Comparison of ENCODE assay signal across 28 mouse cellular contexts in genomic region chr9:10448987-10449563, GRCm38 (mm10).
DNase-seq lines count a peak whose midpoint lies in the region; ATAC-seq and TF ChIP-seq lines count a peak whose summit lies in the region.
"Had no signal": no experiment of that assay in that cellular context is flagged by ENCODE, and none has a peak within 500 bp of the region (broad histone marks: within the 10 kb centered on the region; RNA-seq: fewer than 3 reads in every experiment).

No protein-coding gene starts in this region.

- no peak for TF ChIP-seq CTCF in brain, embryonic 14.5 days (IDR thresholded peaks at IDR 0.05; ENCODE audit: borderline replicate concordance, extremely low read depth, insufficient read depth, insufficient read length)

- DNase-seq in hindbrain, embryonic 11.5 days (ENCODE audit: low spot score), result no peak
- DNase-seq in hindbrain, embryonic 10.5 days (ENCODE audit: low spot score), result no peak
- no peak for DNase-seq in neural tube, embryonic 11.5 days (ENCODE audit: low spot score)
- peak; percentile 32 for DNase-seq in brain, embryonic 14.5 days (ENCODE audit: low read depth)
- DNase-seq in heart, postnatal 4 days, result no peak
- no peak for DNase-seq in gastrocnemius, postnatal 10 days
- DNase-seq: adrenal gland, adult 8-10 months; B cell, adult 2 months; cerebellum, adult 18-20 months; cerebellum, postnatal 25 days; heart, adult 11 months; kidney, adult 2 months; liver; lung, postnatal 36 days; right cerebral cortex, adult 18-20 months; right cerebral cortex, postnatal 4 days; thymus, postnatal 14 days had no signal

- peak; percentile 43; the same call in 1 of the 2 replicates for ATAC-seq in hindbrain, embryonic 11.5 days (ENCODE audit: low FRiP score)
- peak; percentile 58 for ATAC-seq in neural tube, embryonic 11.5 days (ENCODE audit: insufficient read depth, low FRiP score, low TSS enrichment)
- ATAC-seq in neural tube, embryonic 15.5 days (ENCODE audit: low FRiP score), result no peak

- no peaks in the 10 kb centered on the region for H3K4me1 ChIP-seq in hindbrain, embryonic 11.5 days (replicated peaks; ENCODE audit: control insufficient read depth, insufficient read depth, low read length)
- peaks cover 13% of the 10 kb centered on the region for H3K4me1 ChIP-seq in hindbrain, embryonic 10.5 days (replicated peaks)
- H3K4me1 ChIP-seq in neural tube, embryonic 11.5 days (ENCODE audit: control insufficient read depth, insufficient read depth, low read length), result no peaks in the 10 kb centered on the region
- no peaks in the 10 kb centered on the region; the same call in 1 of the 2 replicates for H3K4me1 ChIP-seq in neural tube, embryonic 15.5 days
- H3K4me1 ChIP-seq: hindbrain, embryonic 15.5 days; limb, embryonic 10.5 days; liver, embryonic 15.5 days; lung, embryonic 15.5 days; megakaryocyte, embryonic 14.5 days had no signal

- no peak overlapping the region for H3K4me3 ChIP-seq in hindbrain, embryonic 11.5 days (ENCODE audit: low read depth, low read length)
- no peak overlapping the region for H3K4me3 ChIP-seq in hindbrain, embryonic 10.5 days
- no peak overlapping the region for H3K4me3 ChIP-seq in neural tube, embryonic 11.5 days (ENCODE audit: low read depth, low read length)
- no peak overlapping the region for H3K4me3 ChIP-seq in neural tube, embryonic 15.5 days (replicated peaks)
- H3K4me3 ChIP-seq: embryonic facial prominence, embryonic 10.5 days; hindbrain, embryonic 15.5 days; left cerebral cortex, adult 2 months; limb, embryonic 10.5 days; liver, embryonic 15.5 days; lung, embryonic 15.5 days; megakaryocyte, embryonic 14.5 days; myocyte had no signal

- H3K9me3 ChIP-seq in hindbrain, embryonic 11.5 days (ENCODE audit: control insufficient read depth, low read length), result no peaks in the 10 kb centered on the region
- no peaks in the 10 kb centered on the region for H3K9me3 ChIP-seq in hindbrain, embryonic 10.5 days
- H3K9me3 ChIP-seq in neural tube, embryonic 11.5 days (ENCODE audit: control insufficient read depth, low read length), result no peaks in the 10 kb centered on the region
- no peaks in the 10 kb centered on the region for H3K9me3 ChIP-seq in neural tube, embryonic 15.5 days (replicated peaks)
- H3K9me3 ChIP-seq: embryonic facial prominence, embryonic 10.5 days; hindbrain, embryonic 15.5 days; limb, embryonic 10.5 days; liver, embryonic 15.5 days; lung, embryonic 15.5 days; megakaryocyte, embryonic 14.5 days had no signal

- no peak for TF ChIP-seq POLR2A in brain, embryonic 14.5 days (IDR thresholded peaks at IDR 0.05; ENCODE audit: borderline replicate concordance, extremely low read depth, insufficient read depth, insufficient read length, poor library complexity, severe bottlenecking)

- no peak overlapping the region for H3K27ac ChIP-seq in hindbrain, embryonic 11.5 days (ENCODE audit: low read depth, low read length)
- H3K27ac ChIP-seq in hindbrain, embryonic 10.5 days, result no peak overlapping the region
- H3K27ac ChIP-seq in neural tube, embryonic 11.5 days (ENCODE audit: low read depth, low read length), result no peak overlapping the region
- no peak overlapping the region for H3K27ac ChIP-seq in neural tube, embryonic 15.5 days (replicated peaks)
- H3K27ac ChIP-seq: embryonic facial prominence, embryonic 10.5 days; hindbrain, embryonic 15.5 days; kidney, postnatal 0 days; left cerebral cortex, adult 2 months; limb, embryonic 10.5 days; liver, embryonic 15.5 days; lung, embryonic 15.5 days had no signal

- H3K4me2 ChIP-seq in hindbrain, embryonic 11.5 days (replicated peaks; ENCODE audit: low read depth, low read length), result no peak overlapping the region
- no peak overlapping the region for H3K4me2 ChIP-seq in neural tube, embryonic 11.5 days (ENCODE audit: low read depth)
- H3K4me2 ChIP-seq in neural tube, embryonic 15.5 days, result no peak overlapping the region
- H3K4me2 ChIP-seq: heart, embryonic 11.5 days; hindbrain, embryonic 15.5 days; liver, embryonic 15.5 days; lung, embryonic 15.5 days had no signal

- no peaks in the 10 kb centered on the region for H3K27me3 ChIP-seq in hindbrain, embryonic 11.5 days (ENCODE audit: control insufficient read depth, insufficient read depth, low read length)
- no peaks in the 10 kb centered on the region for H3K27me3 ChIP-seq in hindbrain, embryonic 10.5 days (ENCODE audit: insufficient read depth, poor library complexity, severe bottlenecking)
- H3K27me3 ChIP-seq in neural tube, embryonic 11.5 days (ENCODE audit: control insufficient read depth, insufficient read depth, low read length), result no peaks in the 10 kb centered on the region
- H3K27me3 ChIP-seq in neural tube, embryonic 15.5 days (replicated peaks), result no peaks in the 10 kb centered on the region
- H3K27me3 ChIP-seq: hindbrain, embryonic 15.5 days; liver, embryonic 15.5 days; lung, embryonic 15.5 days; megakaryocyte, embryonic 14.5 days had no signal

- 28% methylated on average over 3 of the region's 3 CpGs for WGBS in hindbrain, embryonic 11.5 days
- 35% methylated on average over 3 of the region's 3 CpGs for WGBS in hindbrain, embryonic 10.5 days
- WGBS in neural tube, embryonic 11.5 days, result 29% methylated on average over 3 of the region's 3 CpGs
- 12% methylated on average over 3 of the region's 3 CpGs for WGBS in neural tube, embryonic 15.5 days

- no peaks in the 10 kb centered on the region for H3K36me3 ChIP-seq in hindbrain, embryonic 11.5 days (ENCODE audit: control insufficient read depth, insufficient read depth, low read length)
- H3K36me3 ChIP-seq in hindbrain, embryonic 10.5 days, result no peaks in the 10 kb centered on the region
- no peaks in the 10 kb centered on the region for H3K36me3 ChIP-seq in neural tube, embryonic 11.5 days (ENCODE audit: control insufficient read depth, insufficient read depth, low read length)
- H3K36me3 ChIP-seq in neural tube, embryonic 15.5 days, result no peaks in the 10 kb centered on the region
- H3K36me3 ChIP-seq: embryonic facial prominence, embryonic 10.5 days; hindbrain, embryonic 15.5 days; limb, embryonic 10.5 days; liver, embryonic 15.5 days; lung, embryonic 15.5 days had no signal

- H3K9ac ChIP-seq in hindbrain, embryonic 11.5 days (ENCODE audit: low read depth, low read length), result no peak overlapping the region
- H3K9ac ChIP-seq in neural tube, embryonic 11.5 days (ENCODE audit: low read length), result no peak overlapping the region
- no peak overlapping the region for H3K9ac ChIP-seq in neural tube, embryonic 15.5 days (replicated peaks)
- H3K9ac ChIP-seq: hindbrain, embryonic 15.5 days; liver, embryonic 15.5 days; lung, embryonic 15.5 days had no signal
